Mouse (Mus musculus) lung, postnatal 0 days (tissue): Measurements from ENCODE around the gene H2-Q4.
"Not testable (repeated sequence)": the region's sequence is repeated elsewhere in the genome, so short reads cannot be mapped to it uniquely, and the experiment has no call there.

Source experiments
- CTCF ChIP-seq: IDR thresholded peaks from 2 replicates; pipeline ENCODE4 v1.5.1; 2016; ENCODE audit warnings: antibody characterized with exemption, mild to moderate bottlenecking
- EP300 ChIP-seq: IDR thresholded peaks from 2 replicates; pipeline ENCODE4 v1.6.1; 2016; ENCODE audit warnings: antibody characterized with exemption, mild to moderate bottlenecking, control low read depth

DNA sequence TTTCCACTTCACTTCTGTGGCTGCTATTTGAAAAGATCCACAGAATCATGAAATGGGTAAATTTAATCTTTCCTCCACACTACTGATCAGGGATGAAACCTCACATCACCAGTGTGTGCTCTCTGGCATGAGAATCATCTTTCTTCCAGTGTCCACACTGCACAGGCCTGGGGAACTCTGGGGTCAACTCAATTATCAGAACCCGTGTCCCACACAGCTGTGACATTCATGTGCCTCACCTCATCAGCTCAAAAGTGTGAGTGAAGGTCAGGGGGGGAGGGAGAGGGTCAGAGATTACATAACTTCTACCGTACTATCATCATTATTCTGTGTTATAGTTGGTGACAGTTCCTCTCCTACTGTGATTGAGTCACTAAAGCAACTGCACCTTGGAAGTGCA, 13.3 kb downstream of the H2-Q4 start:
- not testable (repeated sequence) for TF ChIP-seq CTCF, EP300
